Mouse (Mus musculus): Measurements from ENCODE around the gene 0610040J01Rik. TPM values are rescaled to one million over a fixed set of nuclear protein-coding genes. Genes with fewer than 3 reads are reported as not detected.

The 0610040J01Rik gene
- 5.1 and 7.8 TPM in 2 replicates for polyA plus RNA-seq (2015; fragmentation: Nextera tagmentation; extraction: Ambion mirVana)

GRCm38 (mm10) chr5:63811819-63812508, at the start of gene 0610040J01Rik:
TSS of gene 0610040J01Rik (plus strand) at chr5:63812363.

Other genes with a start within 250 kb of the 0610040J01Rik start
- gene Nwd2, start 163.3 kb upstream of the 0610040J01Rik start, polyA plus RNA-seq (2015; fragmentation: Nextera tagmentation; extraction: Ambion mirVana) = 19.9 and 20.8 TPM in 2 replicates
- 7.4 and 8.5 TPM in 2 replicates for gene Rell1, start 156.5 kb downstream of the 0610040J01Rik start, polyA plus RNA-seq (2015; fragmentation: Nextera tagmentation; extraction: Ambion mirVana)

All from neural tube, postnatal 0 days (tissue).